Mouse (Mus musculus) embryo, embryonic 11.5 days (tissue): ENCODE data around the gene Tuba1a.

Experiments
- DNase-seq: peaks from one replicate; pipeline ENCODE4 v3.0.0-alpha.2; 2012; ENCODE audit warnings: low read depth, low spot score

The Tuba1a gene

DNA sequence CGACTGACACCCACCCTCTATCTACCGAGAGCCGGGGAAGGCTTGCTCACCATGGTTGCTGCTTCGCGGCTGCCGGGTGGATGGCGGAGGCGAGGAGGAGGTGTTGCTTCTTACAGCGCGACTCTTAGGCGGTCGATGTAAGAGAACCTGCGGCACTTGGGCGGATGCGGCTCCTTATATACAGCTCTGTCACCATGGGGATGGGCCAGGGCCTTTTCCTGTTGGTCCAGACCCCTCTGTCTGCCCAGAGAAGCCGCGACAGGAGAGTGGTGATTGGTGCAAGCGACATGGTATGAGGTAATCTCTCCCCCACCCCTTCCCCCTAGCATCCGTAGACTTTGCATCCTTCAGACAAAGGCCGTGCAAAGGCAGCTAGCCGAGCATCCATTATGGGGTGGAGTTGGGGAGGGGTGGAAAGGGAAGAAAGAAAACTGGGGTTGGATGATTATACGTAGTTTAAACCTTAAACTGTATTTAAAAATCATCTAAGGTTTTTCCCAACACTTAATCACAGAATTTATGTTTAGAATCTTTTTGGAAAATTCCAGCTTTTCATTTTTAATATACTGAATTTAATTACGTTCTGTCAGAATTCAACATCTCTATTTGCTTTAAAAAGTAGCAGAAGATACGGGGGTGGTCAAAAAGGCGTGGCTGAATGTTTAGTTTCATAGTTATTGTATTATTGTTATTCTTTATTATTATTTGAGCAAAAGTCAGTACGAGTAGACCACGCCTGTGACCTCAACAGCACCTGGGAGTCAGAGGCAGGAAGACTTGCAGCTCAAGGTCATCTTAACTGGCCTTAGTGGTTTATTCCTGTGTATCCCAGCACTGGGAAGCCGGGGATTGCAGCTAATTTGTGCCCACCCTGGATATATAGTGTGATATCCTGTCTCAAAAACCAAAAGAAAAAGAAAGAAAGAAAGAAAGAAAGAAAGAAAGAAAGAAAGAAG is at the start of gene Tuba1a, which contains the start of gene Gm49450:
TSS of gene Tuba1a (minus strand) at position 303 of the 956 bp plus-strand sequence.
TSS of gene Gm49450 (minus strand) at position 151 of the 956 bp plus-strand sequence.
- peak; percentile 94 for DNase-seq

- no peak for DNase-seq
These were observed 48.0 kb upstream of the Tuba1a start for GRCm38 (mm10) chr15:99001451-99001931.

GRCm38 (mm10) chr15:99000535-99001283 is 47.2 kb upstream of the Tuba1a start:
- DNase-seq, result no peak

GRCm38 (mm10) chr15:98998775-98999157 is 45.3 kb upstream of the Tuba1a start:
- DNase-seq, result no peak

GRCm38 (mm10) chr15:98997938-98998774 is 44.7 kb upstream of the Tuba1a start:
- DNase-seq, result no peak

GRCm38 (mm10) chr15:98996840-98997239 is 43.3 kb upstream of the Tuba1a start:
- no peak for DNase-seq

GRCm38 (mm10) chr15:98994957-98995520 is 41.5 kb upstream of the Tuba1a start:
- no peak for DNase-seq

DNA sequence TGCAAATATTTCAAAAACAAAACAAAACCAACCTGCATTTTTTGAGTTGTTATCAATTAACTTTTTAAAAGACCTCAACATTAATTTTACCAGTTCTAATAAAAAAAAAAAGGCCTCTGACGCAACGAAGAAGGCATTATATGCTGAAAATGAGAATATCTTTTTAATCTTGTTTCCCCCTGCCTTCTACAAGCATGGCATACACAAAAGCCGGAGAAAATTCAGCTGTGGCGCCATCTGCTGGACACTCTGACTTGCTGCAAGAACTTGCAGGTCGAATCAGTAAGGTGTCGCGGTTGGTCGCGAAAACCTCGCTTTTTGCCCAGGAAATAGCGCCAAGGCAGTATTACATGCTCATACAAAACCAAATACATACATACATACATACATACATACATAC is 40.4 kb upstream of the Tuba1a start:
- DNase-seq, result peak; percentile 84

- DNase-seq, result peak; percentile 93
These were observed 39.7 kb upstream of the Tuba1a start for GRCm38 (mm10) chr15:98993093-98993793.

GRCm38 (mm10) chr15:98992086-98992912 is 38.8 kb upstream of the Tuba1a start:
- DNase-seq, result no peak

GRCm38 (mm10) chr15:98991540-98992050 is 38.1 kb upstream of the Tuba1a start:
- DNase-seq, result no peak

GRCm38 (mm10) chr15:98990669-98991539 is 37.4 kb upstream of the Tuba1a start:
- DNase-seq, result no peak

DNA sequence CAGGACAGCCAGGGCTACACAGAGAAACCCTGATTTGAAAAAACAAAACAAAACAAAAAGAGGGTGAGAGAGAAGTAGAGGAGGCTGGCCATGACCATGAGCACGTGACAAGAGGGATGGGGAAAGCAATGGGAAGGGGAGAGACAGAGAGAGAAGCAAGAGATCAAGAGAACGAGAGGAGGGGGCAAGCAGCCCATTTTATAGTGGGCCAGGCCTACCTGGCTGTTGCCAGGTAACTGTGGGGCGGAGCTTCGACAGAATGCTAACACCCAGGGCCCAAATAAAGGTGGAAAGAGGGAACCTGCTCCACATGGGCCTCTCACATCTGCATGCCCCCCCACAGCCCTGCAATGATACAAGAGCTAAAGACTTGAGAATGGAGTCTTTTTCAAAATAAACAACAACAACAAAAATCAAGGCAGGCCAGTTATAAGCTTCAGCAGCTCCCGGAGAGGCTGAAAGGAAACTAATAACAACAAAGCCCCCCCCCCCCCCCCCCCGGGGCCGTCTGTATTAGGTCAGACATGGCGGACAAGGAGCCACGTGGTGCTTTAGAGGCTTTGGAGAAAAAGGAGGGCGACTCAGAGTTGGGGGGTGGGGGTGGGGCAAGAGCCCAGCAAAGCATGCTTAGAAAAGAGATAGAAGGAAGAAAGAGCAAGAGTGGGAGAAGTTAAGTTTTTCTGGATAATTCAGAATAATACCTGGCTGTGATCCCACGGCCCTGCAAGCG is 36.4 kb upstream of the Tuba1a start:
- DNase-seq, result no peak

- no peak for DNase-seq
These were observed 35.3 kb upstream of the Tuba1a start for GRCm38 (mm10) chr15:98988787-98989186.

GRCm38 (mm10) chr15:98987661-98988181 is 34.2 kb upstream of the Tuba1a start:
- DNase-seq, result no peak

DNA sequence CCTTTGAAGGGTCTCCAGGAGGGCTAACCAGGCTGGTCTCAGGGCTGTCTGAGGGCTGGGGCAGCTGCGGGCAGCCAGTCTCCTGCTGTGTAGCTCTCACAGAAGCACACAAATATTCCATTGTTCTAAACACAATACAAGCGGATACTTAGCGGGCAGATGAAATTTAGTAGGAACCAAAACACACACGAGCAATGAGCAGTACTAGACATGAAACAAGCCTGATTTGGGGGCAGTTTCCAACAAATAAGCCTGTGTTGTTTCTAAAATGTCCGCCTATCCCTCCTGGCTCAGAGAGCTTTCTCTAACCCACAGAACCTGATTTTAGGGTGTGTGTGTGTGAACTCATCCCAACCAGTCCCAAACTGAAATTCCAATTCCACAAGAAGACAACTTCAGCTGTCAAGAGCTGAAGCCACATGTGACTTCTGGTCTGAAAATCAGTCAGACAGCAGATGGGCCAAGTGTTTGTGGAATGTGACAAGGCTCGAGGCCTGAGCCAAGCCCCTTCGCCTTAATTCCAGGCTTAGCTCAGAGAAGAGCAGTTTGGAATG is 33.7 kb upstream of the Tuba1a start:
- DNase-seq, result no peak
